25 mouse cellular contexts compared by ENCODE assay signal in the genomic region with DNA sequence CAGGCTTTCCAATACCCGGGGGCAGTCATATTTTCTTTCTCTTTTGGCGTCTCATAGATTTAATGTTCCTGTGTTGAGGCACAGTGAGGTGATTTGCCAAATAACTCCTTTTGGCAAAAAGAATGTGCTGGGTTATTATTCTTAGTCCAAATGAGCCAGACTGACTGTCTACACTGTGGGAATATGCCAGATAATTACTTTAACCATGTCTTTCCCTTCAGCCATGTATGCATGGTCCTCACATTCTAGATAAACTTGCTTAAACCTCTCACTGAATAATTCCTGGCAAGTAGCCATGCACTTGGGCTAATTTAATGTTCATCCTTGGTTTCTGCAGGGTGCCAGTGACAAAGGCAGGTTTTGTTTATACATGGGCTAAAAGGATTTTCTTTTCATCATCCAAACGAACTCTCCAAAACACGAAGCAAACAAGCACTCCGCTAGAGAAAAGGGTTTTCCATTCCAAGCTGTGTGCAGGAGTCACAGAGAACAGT.
A peak's percentile ranks its signal among the peaks of the same experiment; 100 is the strongest.
DNase-seq lines count a peak whose midpoint lies in the region; ATAC-seq and TF ChIP-seq lines count a peak whose summit lies in the region.
"Had no signal": no experiment of that assay in that cellular context is flagged by ENCODE, and none has a peak within 500 bp of the region (broad histone marks: within the 10 kb centered on the region; RNA-seq: fewer than 3 reads in every experiment).

No protein-coding gene starts in this region.

- H3K9me3 ChIP-seq in hindbrain, embryonic 14.5 days (ENCODE audit: control insufficient read depth, low read length), result no peaks in the 10 kb centered on the region
- H3K9me3 ChIP-seq in hindbrain, embryonic 12.5 days (replicated peaks), result no peaks in the 10 kb centered on the region
- no peaks in the 10 kb centered on the region for H3K9me3 ChIP-seq in midbrain, postnatal 0 days (ENCODE audit: low read length)
- no peaks in the 10 kb centered on the region for H3K9me3 ChIP-seq in midbrain, embryonic 15.5 days
- H3K9me3 ChIP-seq: embryonic facial prominence, embryonic 15.5 days; G1E; hindbrain, embryonic 10.5 days; midbrain, embryonic 10.5 days; stomach, embryonic 15.5 days had no signal

- H3K4me2 ChIP-seq in hindbrain, embryonic 14.5 days (replicated peaks), result no peak overlapping the region
- H3K4me2 ChIP-seq in hindbrain, embryonic 12.5 days (replicated peaks), result no peak overlapping the region
- no peak overlapping the region for H3K4me2 ChIP-seq in midbrain, postnatal 0 days (ENCODE audit: low read depth, low read length, poor library complexity, severe bottlenecking)
- no peak overlapping the region for H3K4me2 ChIP-seq in midbrain, embryonic 15.5 days
- H3K4me2 ChIP-seq: embryonic facial prominence, embryonic 15.5 days; stomach, embryonic 15.5 days had no signal

- H3K4me1 ChIP-seq in cerebellum, adult 2 months (ENCODE audit: control insufficient read depth, insufficient read depth, low read length), result no peaks in the 10 kb centered on the region
- no peaks in the 10 kb centered on the region for H3K4me1 ChIP-seq in hindbrain, embryonic 14.5 days (replicated peaks; ENCODE audit: control insufficient read depth, insufficient read depth, low read length)
- no peaks in the 10 kb centered on the region for H3K4me1 ChIP-seq in hindbrain, embryonic 12.5 days
- no peaks in the 10 kb centered on the region for H3K4me1 ChIP-seq in midbrain, postnatal 0 days (ENCODE audit: insufficient read depth, low read length)
- no peaks in the 10 kb centered on the region for H3K4me1 ChIP-seq in midbrain, embryonic 15.5 days
- H3K4me1 ChIP-seq: embryonic facial prominence, embryonic 15.5 days; hindbrain, embryonic 10.5 days; midbrain, embryonic 10.5 days; stomach, embryonic 15.5 days had no signal

- ATAC-seq in hindbrain, embryonic 14.5 days (ENCODE audit: low FRiP score), result no peak
- ATAC-seq in hindbrain, embryonic 12.5 days (ENCODE audit: low FRiP score), result no peak
- no peak for ATAC-seq in midbrain, postnatal 0 days (ENCODE audit: low FRiP score)
- ATAC-seq in midbrain, embryonic 15.5 days (replicated peaks), result no peak
- ATAC-seq: intestine, postnatal 0 days had no signal

- no peaks in the 10 kb centered on the region for H3K27me3 ChIP-seq in cerebellum, adult 2 months (ENCODE audit: control insufficient read depth, insufficient read depth, low read length)
- H3K27me3 ChIP-seq in hindbrain, embryonic 14.5 days (ENCODE audit: control insufficient read depth, insufficient read depth, low read length), result no peaks in the 10 kb centered on the region
- no peaks in the 10 kb centered on the region for H3K27me3 ChIP-seq in hindbrain, embryonic 12.5 days
- no peaks in the 10 kb centered on the region for H3K27me3 ChIP-seq in midbrain, postnatal 0 days (ENCODE audit: insufficient read depth, low read length)
- no peaks in the 10 kb centered on the region for H3K27me3 ChIP-seq in midbrain, embryonic 15.5 days (replicated peaks)
- H3K27me3 ChIP-seq: embryonic facial prominence, embryonic 15.5 days; stomach, embryonic 15.5 days had no signal

- TF ChIP-seq CTCF in cerebellum, adult 2 months (IDR thresholded peaks at IDR 0.05; ENCODE audit: borderline replicate concordance, insufficient read depth, low read depth, low read length), result no peak
- no peak for TF ChIP-seq CTCF in midbrain, postnatal 0 days (IDR thresholded peaks at IDR 0.05)

- no peak overlapping the region for H3K9ac ChIP-seq in hindbrain, embryonic 14.5 days
- no peak overlapping the region for H3K9ac ChIP-seq in hindbrain, embryonic 12.5 days
- no peak overlapping the region for H3K9ac ChIP-seq in midbrain, postnatal 0 days (replicated peaks; ENCODE audit: low read length, poor library complexity, severe bottlenecking)
- H3K9ac ChIP-seq in midbrain, embryonic 15.5 days, result no peak overlapping the region
- H3K9ac ChIP-seq: embryonic facial prominence, embryonic 15.5 days; liver, embryonic 14.5 days; stomach, embryonic 15.5 days had no signal

- no peak overlapping the region for H3K27ac ChIP-seq in cerebellum, adult 2 months (ENCODE audit: insufficient read depth, low read length)
- 0 out of 2 replicates have a peak overlapping the region, but pooled peaks have one; percentile 3 for H3K27ac ChIP-seq in hindbrain, embryonic 14.5 days
- H3K27ac ChIP-seq in hindbrain, embryonic 12.5 days, result no peak overlapping the region; the same call in 1 of the 2 replicates
- no peak overlapping the region for H3K27ac ChIP-seq in midbrain, postnatal 0 days (ENCODE audit: low read depth, low read length)
- no peak overlapping the region for H3K27ac ChIP-seq in midbrain, embryonic 15.5 days
- H3K27ac ChIP-seq: embryonic facial prominence, embryonic 15.5 days; hindbrain, embryonic 10.5 days; liver, embryonic 14.5 days; midbrain, embryonic 10.5 days; stomach, embryonic 15.5 days had no signal

- 18% methylated on average over 5 of the region's 5 CpGs for WGBS in cerebellum, adult 2 months
- 60% methylated on average over 5 of the region's 5 CpGs for WGBS in hindbrain, embryonic 14.5 days
- 68% methylated on average over 5 of the region's 5 CpGs for WGBS in hindbrain, embryonic 12.5 days
- 61% methylated on average over 5 of the region's 5 CpGs for WGBS in midbrain, postnatal 0 days
- 59% methylated on average over 5 of the region's 5 CpGs for WGBS in midbrain, embryonic 15.5 days

- DNase-seq in cerebellum, postnatal 14 days, result peak; percentile 11 to 30
- no peak for DNase-seq in cerebellum, adult 2 months
- no peak for DNase-seq in hindbrain, embryonic 14.5 days (ENCODE audit: low spot score)
- peak; percentile 10 for DNase-seq in midbrain, postnatal 0 days (ENCODE audit: low spot score)
- DNase-seq in frontal cortex, postnatal 25 days (ENCODE audit: low spot score in 2 of 2), result no peak
- DNase-seq: adrenal gland, postnatal 14 days; cerebellum, adult 8-10 months; gastrocnemius, postnatal 14 days; heart, postnatal 14 days; kidney, adult 9 months; kidney, postnatal 10 days; layer of hippocampus, postnatal 36 days; liver; lung, adult 2 months; right cerebral cortex, postnatal 25 days; thymus, postnatal 14 days had no signal

- H3K36me3 ChIP-seq in hindbrain, embryonic 14.5 days (replicated peaks; ENCODE audit: control insufficient read depth, insufficient read depth), result no peaks in the 10 kb centered on the region
- H3K36me3 ChIP-seq in hindbrain, embryonic 12.5 days, result no peaks in the 10 kb centered on the region
- no peaks in the 10 kb centered on the region for H3K36me3 ChIP-seq in midbrain, postnatal 0 days (ENCODE audit: insufficient read depth, low read length)
- H3K36me3 ChIP-seq in midbrain, embryonic 15.5 days (replicated peaks), result no peaks in the 10 kb centered on the region
- H3K36me3 ChIP-seq: embryonic facial prominence, embryonic 15.5 days; G1E; hindbrain, embryonic 10.5 days; midbrain, embryonic 10.5 days; stomach, embryonic 15.5 days had no signal

- H3K4me3 ChIP-seq in cerebellum, adult 2 months (replicated peaks; ENCODE audit: insufficient read depth, low read depth, low read length), result no peak overlapping the region
- H3K4me3 ChIP-seq in hindbrain, embryonic 14.5 days (replicated peaks; ENCODE audit: low read length), result no peak overlapping the region
- no peak overlapping the region for H3K4me3 ChIP-seq in hindbrain, embryonic 12.5 days
- no peak overlapping the region for H3K4me3 ChIP-seq in midbrain, postnatal 0 days (ENCODE audit: low read depth, low read length)
- no peak overlapping the region for H3K4me3 ChIP-seq in midbrain, embryonic 15.5 days
- H3K4me3 ChIP-seq: embryonic facial prominence, embryonic 15.5 days; hindbrain, embryonic 10.5 days; midbrain, embryonic 10.5 days; stomach, embryonic 15.5 days had no signal

- no peak for TF ChIP-seq POLR2A in cerebellum, adult 2 months (IDR thresholded peaks at IDR 0.05; ENCODE audit: borderline replicate concordance, insufficient read depth, low read length)

Comparison
In these comparisons a context has a peak if more than half of its experiments do, and no peak if none do; other contexts are left out.
1. DNase-seq: peak in cerebellum, postnatal 14 days (2 of 2) and midbrain, postnatal 0 days (single experiment); none in cerebellum, adult 2 months (0 of 2), hindbrain, embryonic 14.5 days (single experiment) and frontal cortex, postnatal 25 days (0 of 2).